Mouse (Mus musculus): ENCODE results near the gene Tcf3. TPM values are rescaled to one million over a fixed set of nuclear protein-coding genes. Genes with fewer than 3 reads are reported as not detected.

Gene Tcf3
- polyA plus RNA-seq, 1 experiment from 2014 or later = 88.9 TPM

DNA sequence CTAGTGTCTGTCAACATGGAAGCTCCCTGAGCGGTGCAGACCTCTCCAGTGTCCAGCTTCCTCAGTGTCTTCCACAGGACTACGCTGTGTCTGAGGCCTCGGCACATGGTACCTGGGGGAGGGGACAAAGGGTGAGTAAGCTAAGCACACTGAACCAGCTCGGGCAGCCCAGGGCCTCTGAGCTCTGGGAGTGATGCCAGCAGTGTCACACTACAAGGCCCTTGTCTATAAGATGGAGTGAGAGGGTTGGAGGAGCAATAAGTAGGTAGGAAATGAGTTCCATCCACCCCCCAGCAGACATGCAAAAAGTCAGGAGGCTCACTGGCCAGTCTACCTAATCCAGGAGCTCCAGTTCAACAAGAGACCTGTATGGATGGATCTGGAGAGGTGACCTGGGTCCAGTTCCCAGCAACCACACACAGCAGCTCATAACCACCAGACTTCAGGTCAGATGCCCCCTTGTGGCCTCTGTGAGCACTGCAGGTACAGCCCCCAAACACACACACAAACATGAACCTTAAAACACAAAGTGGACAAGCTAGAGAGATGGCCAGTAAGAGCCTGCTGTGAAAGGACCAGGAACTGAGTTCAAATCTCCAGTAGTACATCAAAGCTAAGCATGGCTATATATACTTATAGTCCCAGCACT, 30.3 kb downstream of the Tcf3 start:
- Histone ChIP-seq H3K4me1 (peaks cover 38% of the 10 kb centered on the region), H3K27me3 (replicated peaks) (no peaks in the 10 kb centered on the region), H3K9ac (no peak overlapping the region), H3K27ac (no peak overlapping the region), H3K4me3 (replicated peaks) (no peak overlapping the region), H3K9me3 (0 out of 2 replicates have a peak, but pooled peaks cover 2% of the 10 kb centered on the region), H3K4me2 (no peak overlapping the region), H3K36me3 (peaks cover 25% of the 10 kb centered on the region)
- WGBS = 84% methylated on average over 4 of the region's 4 CpGs
- no peak for ATAC-seq (ENCODE audit: insufficient read depth, low FRiP score, low read depth)

DNA sequence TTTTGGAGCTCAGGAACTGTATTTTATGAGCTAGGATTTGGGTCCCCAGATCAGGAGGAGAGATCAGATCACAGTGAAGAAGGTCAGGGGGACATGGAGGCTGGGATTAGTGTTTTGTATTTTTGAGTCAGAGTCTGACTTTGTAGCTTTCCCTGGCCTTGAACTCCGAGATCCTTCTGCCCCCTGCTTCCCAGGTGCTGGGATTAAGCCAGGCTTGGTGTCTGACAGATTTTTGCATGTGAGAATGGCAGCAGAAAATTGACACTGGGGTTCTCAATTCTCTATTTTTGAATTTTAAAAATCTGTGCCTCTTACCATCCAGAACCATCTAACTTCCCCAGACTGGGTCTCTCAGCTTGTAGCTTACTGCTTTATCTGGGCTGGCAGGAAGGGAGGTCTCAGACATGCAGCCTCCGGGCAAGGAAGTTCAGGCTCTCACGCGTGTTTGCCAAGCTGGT, 32.7 kb downstream of the Tcf3 start:
- Histone ChIP-seq H3K4me2 (peak overlapping the region; percentile 90), H3K36me3 (peaks cover 25% of the 10 kb centered on the region), H3K9ac (peak overlapping the region; percentile 55; the same call in 1 of the 2 replicates), H3K27me3 (replicated peaks) (no peaks in the 10 kb centered on the region), H3K4me1 (peaks cover 33% of the 10 kb centered on the region), H3K9me3 (0 out of 2 replicates have a peak, but pooled peaks cover 2% of the 10 kb centered on the region), H3K27ac (peak overlapping the region; percentile 93), H3K4me3 (replicated peaks) (0 out of 2 replicates have a peak overlapping the region, but pooled peaks have one; percentile 81)
- 70% methylated on average over 4 of the region's 4 CpGs for WGBS
- no peak for ATAC-seq (ENCODE audit: insufficient read depth, low FRiP score, low read depth)

DNA sequence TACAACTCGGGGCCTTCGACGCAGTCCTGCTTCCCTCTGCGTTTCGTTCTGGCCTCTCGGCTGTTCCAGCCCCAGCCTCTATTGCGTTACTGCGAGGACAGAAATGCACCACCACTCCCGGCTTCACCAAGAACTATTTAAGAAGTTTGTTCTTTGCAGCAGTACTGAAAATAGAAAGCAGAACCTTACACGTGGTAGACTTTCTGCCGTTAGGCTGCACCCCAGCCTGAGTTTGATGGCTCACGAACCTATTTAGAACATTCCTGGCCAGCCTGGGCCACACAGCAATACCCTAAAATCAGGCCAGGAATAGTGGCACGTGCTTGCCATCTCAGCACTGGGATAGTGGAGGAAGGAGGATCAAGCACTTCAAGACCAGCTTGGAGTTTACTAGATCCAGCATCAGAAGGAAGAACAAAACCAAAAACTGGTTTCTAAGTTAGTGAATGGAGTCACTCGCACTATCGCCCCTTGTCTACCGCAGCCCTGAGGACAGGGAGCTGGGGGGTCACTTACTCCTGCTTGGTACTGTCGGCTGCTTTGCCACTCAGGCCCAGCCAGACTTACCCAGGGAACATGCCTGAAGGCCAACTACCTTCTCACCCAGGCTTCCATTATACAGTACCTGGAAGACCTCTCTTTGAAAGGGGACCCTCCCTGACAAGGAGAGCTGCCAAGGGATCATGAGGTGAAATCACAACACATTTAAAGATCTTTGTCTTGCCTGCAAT, 33.3 kb downstream of the Tcf3 start:
- Histone ChIP-seq H3K4me2 (peak overlapping the region; percentile 90), H3K4me1 (peaks cover 27% of the 10 kb centered on the region), H3K27ac (peak overlapping the region; percentile 93), H3K9ac (peak overlapping the region; percentile 55; the same call in 1 of the 2 replicates), H3K36me3 (peaks cover 31% of the 10 kb centered on the region), H3K27me3 (replicated peaks) (no peaks in the 10 kb centered on the region), H3K4me3 (replicated peaks) (peak overlapping the region; percentile 81), H3K9me3 (0 out of 2 replicates have a peak, but pooled peaks cover 2% of the 10 kb centered on the region)
- WGBS = 11% methylated on average over 17 of the region's 17 CpGs
- no peak for ATAC-seq (ENCODE audit: insufficient read depth, low FRiP score, low read depth)

DNA sequence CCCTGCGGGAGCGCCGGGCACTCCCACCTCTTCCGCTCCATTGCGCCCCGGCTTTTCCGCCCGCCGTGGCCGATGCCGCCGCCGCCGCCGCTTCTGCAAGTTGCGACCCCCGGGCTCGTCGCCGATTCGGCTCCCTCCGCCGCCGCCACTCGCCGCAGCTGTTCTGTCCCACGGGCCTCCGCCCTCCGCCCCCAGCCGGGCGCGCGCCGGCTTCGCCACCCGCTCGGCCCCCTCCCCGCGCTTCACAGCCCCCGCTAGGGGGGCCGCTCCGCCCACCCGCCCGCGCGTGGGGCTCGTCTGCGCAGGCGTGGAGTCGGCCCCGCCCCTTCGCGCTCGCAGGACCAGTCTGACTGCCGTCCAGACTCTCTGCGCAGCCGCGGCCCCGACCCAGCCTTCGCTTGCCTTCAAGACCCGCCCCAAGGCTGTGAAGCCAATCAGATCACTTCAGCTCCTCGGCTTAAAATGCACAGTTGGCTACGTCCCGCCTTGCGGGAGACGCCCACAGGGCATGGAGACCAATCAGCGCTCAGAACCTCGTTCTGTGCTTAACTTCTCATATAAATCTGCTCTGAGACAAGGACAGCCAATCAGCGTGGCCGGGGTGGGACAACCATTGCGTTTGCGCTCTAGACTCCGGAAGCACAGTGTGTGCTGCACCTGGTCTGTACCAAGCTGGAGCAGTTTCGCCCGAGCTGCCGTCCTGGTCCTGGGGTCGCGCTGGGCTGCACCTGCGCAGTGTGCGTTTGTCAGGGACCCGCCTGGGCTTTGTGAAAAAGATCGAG, 34.1 kb downstream of the Tcf3 start, which contains the start of gene Mbd3:
Mbd3 (minus strand) TSS at position 360 of the 782 bp plus-strand sequence.
- Histone ChIP-seq H3K27me3 (replicated peaks) (no peaks in the 10 kb centered on the region), H3K4me2 (peak within 1 kb of the TSS; percentile 90), H3K9ac (peak within 1 kb of the TSS; percentile 97), H3K9me3 (0 out of 2 replicates have a peak, but pooled peaks cover 2% of the 10 kb centered on the region), H3K4me1 (peaks cover 21% of the 10 kb centered on the region), H3K27ac (peak within 1 kb of the TSS; percentile 100), H3K4me3 (replicated peaks) (peak within 1 kb of the TSS; percentile 81), H3K36me3 (peaks cover 37% of the 10 kb centered on the region)
- ATAC-seq (ENCODE audit: insufficient read depth, low FRiP score, low read depth) = peak; percentile 97
- WGBS = under 1% methylated on average over 80 of the region's 82 CpGs

DNA sequence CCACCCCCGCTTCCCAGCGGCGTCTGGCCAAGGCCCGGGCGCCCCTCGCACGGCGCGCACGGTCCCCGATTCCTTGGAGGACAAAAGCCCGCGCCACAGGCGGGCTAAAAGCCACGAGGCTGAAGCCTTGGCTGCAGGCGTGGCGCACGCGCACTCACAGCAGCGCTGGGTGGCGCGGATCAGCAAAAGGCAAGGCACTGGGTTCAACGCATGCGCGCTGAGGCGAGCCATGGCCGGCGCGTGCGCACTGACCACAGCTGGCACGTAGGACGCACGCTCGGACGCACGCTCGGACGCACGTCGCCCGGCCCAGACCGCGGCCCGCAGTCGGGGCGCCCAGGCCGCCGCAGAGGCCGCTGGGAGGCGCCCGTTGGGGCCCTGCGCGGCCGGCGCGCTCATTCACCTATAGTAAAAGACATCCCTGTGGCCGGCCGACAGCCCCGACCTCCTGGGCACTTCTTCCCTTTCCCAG, 34.7 kb downstream of the Tcf3 start:
- WGBS = under 1% methylated on average over 59 of the region's 59 CpGs
- ATAC-seq (ENCODE audit: insufficient read depth, low FRiP score, low read depth) = peak; percentile 80

DNA sequence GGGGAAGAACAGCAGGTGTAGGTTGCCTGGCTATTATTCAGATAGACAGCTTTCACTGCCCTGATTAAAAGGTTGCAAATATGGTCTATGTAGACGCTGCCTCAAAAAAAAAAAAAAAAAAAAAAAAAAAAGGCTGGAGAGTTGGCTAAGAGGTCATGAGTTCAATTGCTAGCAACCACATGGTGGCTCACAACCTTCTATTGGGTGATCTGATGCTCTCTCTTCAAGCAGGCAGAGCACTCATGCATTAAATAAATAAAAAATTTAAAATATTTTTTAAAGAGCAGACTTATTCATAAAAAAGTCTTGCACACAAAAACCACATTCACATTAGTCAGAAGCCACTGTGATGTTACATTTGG, 35.3 kb downstream of the Tcf3 start:
- WGBS = 0% methylated on average over 1 of the region's 1 CpGs
- no peaks in the 10 kb centered on the region for H3K27me3 ChIP-seq (replicated peaks)
- peaks cover 21% of the 10 kb centered on the region for H3K4me1 ChIP-seq
- peak overlapping the region; percentile 81 for H3K4me3 ChIP-seq (replicated peaks)
- H3K9ac ChIP-seq = peak overlapping the region; percentile 97
- H3K36me3 ChIP-seq = peaks cover 38% of the 10 kb centered on the region
- no peak for ATAC-seq (ENCODE audit: insufficient read depth, low FRiP score, low read depth)
- H3K9me3 ChIP-seq = no peaks in the 10 kb centered on the region
- H3K27ac ChIP-seq = peak overlapping the region; percentile 100
- H3K4me2 ChIP-seq = peak overlapping the region; percentile 90

More for the DNA sequence above, 34.7 kb downstream of the Tcf3 start:
- peaks cover 38% of the 10 kb centered on the region for H3K36me3 ChIP-seq
- H3K27ac ChIP-seq = peak overlapping the region; percentile 100
- peak overlapping the region; percentile 90 for H3K4me2 ChIP-seq
- H3K9me3 ChIP-seq = 0 out of 2 replicates have a peak, but pooled peaks cover 2% of the 10 kb centered on the region
- peaks cover 21% of the 10 kb centered on the region for H3K4me1 ChIP-seq
- no peaks in the 10 kb centered on the region for H3K27me3 ChIP-seq (replicated peaks)
- H3K9ac ChIP-seq = peak overlapping the region; percentile 97
- H3K4me3 ChIP-seq (replicated peaks) = peak overlapping the region; percentile 81

DNA sequence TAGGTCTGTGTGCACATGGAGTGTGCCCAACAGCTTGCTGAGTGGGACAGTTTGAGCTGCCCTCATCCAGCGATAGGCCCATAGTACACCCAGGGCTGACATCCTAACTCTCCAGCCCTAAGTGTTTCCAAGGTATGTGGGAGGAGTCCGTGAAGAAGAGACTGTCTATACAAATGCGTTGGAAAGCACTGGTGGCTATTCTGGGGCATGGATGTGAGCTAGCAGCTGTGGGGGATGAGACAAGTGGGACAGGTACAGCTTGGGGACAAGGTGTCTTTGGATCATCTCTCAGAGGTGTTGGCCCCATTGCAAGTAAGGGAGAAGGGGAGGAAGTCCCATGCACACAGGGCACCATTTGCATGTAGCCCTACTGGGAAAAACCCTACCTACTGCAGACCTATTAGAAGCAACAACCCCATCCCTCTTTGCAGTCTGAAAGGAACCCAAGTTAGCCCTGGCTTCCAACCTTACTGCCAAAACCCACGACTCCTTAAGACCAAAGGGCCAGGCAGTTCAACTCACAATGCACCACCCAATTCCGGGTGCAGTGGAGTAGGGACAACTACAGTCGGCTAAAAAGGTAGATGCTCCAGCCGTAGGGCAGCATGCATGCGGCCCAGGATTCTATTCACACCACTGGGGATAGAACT, 35.8 kb downstream of the Tcf3 start:
- H3K27me3 ChIP-seq (replicated peaks) = no peaks in the 10 kb centered on the region
- no peak for ATAC-seq (ENCODE audit: insufficient read depth, low FRiP score, low read depth)
- H3K9me3 ChIP-seq = no peaks in the 10 kb centered on the region
- peaks cover 38% of the 10 kb centered on the region for H3K36me3 ChIP-seq
- 40% methylated on average over 8 of the region's 8 CpGs for WGBS
- H3K4me2 ChIP-seq = peak overlapping the region; percentile 90
- peaks cover 21% of the 10 kb centered on the region for H3K4me1 ChIP-seq
- peak overlapping the region; percentile 81 for H3K4me3 ChIP-seq (replicated peaks)
- H3K27ac ChIP-seq = peak overlapping the region; percentile 100
- H3K9ac ChIP-seq = peak overlapping the region; percentile 26

DNA sequence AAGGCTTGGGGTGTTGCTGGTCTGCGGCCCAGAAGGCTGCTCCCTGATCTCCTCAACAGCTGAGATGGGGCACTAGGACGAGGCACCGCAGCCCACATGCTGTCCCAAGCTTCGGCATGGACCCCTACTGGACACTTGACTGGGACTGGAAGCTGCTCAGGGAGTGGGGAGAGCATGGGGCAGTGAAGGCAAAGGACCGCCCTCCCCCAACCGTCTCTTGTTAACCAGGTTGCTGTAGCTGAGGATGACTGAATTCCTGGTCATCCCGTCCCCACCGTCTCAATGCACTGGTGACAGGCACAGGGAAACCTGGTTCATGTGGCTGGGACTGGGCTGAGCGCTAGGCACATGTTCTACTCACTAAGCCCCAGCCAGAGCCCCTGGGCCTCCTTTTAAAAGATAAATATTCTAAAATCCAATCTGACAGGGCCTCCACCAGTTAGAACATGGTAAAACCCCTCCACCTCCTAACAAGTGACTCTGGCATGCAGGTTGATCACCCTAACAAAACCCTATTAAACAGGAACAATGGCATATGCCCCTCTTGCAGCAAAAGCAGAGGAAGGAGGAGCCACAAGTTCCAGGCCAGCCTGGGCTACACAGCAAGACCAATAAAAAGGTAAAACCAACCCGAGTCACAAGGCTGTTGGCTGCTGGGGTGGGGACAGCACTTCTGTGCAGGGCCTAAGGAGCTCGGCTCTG, 36.5 kb downstream of the Tcf3 start:
- Histone ChIP-seq H3K27me3 (replicated peaks) (no peaks in the 10 kb centered on the region), H3K9me3 (no peaks in the 10 kb centered on the region), H3K4me3 (replicated peaks) (peak overlapping the region; percentile 81; the same call in 1 of the 2 replicates), H3K4me2 (peak overlapping the region; percentile 90), H3K4me1 (peaks cover 21% of the 10 kb centered on the region), H3K9ac (peak overlapping the region; percentile 26; the same call in 1 of the 2 replicates), H3K36me3 (peaks cover 40% of the 10 kb centered on the region), H3K27ac (0 out of 2 replicates have a peak overlapping the region, but pooled peaks have one; percentile 100)
- WGBS = 82% methylated on average over 11 of the region's 11 CpGs
- no peak for ATAC-seq (ENCODE audit: insufficient read depth, low FRiP score, low read depth)

DNA sequence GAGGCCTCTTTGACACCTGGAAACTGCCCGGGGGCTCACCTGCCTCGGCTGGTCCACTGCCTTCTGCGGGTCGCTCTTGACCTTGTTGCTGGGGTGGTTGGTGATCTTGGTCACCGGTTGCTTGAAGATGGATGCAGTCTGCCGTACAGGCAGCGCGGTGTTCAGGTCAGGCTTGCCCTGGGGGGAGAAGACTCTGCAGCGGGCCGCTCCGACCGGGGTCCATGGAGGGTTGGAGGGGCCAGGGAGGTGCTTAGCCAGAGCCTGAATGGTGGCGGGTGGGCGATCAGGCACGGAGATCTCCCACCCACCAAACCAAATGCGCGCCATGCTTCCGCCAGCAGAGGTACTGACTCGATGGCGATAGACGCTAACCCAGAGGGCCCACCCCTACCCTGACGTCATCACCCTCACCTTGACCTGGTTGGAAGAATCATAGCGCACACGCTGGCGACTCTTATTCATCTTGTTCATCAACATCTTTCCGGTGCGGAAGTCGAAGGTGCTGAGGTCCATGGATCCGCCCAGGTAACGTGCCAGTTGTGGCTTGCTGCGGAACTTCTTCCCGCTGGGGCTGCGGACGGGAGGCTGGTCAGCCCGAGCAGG, 38.3 kb downstream of the Tcf3 start:
- WGBS = 95% methylated on average over 35 of the region's 35 CpGs
- Histone ChIP-seq H3K36me3 (peaks cover 44% of the 10 kb centered on the region), H3K9ac (no peak overlapping the region), H3K27me3 (replicated peaks) (no peaks in the 10 kb centered on the region), H3K4me2 (no peak overlapping the region), H3K4me1 (peaks cover 16% of the 10 kb centered on the region), H3K9me3 (no peaks in the 10 kb centered on the region), H3K4me3 (replicated peaks) (no peak overlapping the region), H3K27ac (no peak overlapping the region)
- ATAC-seq (ENCODE audit: insufficient read depth, low FRiP score, low read depth) = no peak

DNA sequence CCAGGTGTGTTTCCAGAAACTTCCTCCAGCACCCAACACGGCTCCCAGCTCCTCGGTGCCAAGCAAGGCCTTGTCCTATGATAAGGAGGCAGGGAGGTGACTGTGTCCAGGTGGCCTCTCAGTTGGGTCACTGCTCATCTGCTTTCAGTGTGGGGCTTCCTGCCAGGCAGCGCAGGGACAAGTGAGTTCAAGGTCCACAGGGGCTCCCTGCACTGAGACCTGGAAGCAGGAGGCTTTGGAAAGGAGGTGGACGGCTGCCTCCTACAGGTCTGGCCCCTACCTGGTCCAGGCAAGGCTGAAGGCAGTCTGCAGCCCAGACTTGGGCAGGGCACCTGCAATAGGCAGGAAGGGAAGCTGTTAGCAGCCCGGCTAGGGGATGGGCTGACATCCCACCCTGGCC, 40.8 kb downstream of the Tcf3 start:
- H3K27me3 ChIP-seq (replicated peaks) = no peaks in the 10 kb centered on the region
- no peak for ATAC-seq (ENCODE audit: insufficient read depth, low FRiP score, low read depth)
- H3K4me3 ChIP-seq (replicated peaks) = no peak overlapping the region
- peaks cover 20% of the 10 kb centered on the region for H3K4me1 ChIP-seq
- H3K9ac ChIP-seq = no peak overlapping the region
- no peaks in the 10 kb centered on the region for H3K9me3 ChIP-seq
- 93% methylated on average over 5 of the region's 5 CpGs for WGBS
- no peak overlapping the region for H3K4me2 ChIP-seq
- peaks cover 44% of the 10 kb centered on the region for H3K36me3 ChIP-seq
- H3K27ac ChIP-seq = no peak overlapping the region

All from stomach, embryonic 15.5 days (tissue).